Mouse (Mus musculus) heart, adult 10 weeks (tissue): ENCODE data around the gene Pdia3. TPM values are rescaled to one million over a fixed set of nuclear protein-coding genes. Genes with fewer than 3 reads are reported as not detected.

Experiments
- polyA plus RNA-seq: library from polyadenylated mRNA; stranded (reverse); fragments of 350-450 nt; fragmentation: Illumina TruSeq; extraction: RNeasy Lipid Tissue Mini Kit (QIAGEN cat#74804); gene quantifications from one replicate; pipeline ENCODE4 v1.2.3, GENCODE M21; 2014; ENCODE audit warnings: low read depth, low replicate concordance

Gene Pdia3
- 115 TPM for polyA plus RNA-seq

GRCm38 (mm10) chr2:121413387-121414042, at the start of gene Pdia3, which contains the start of gene Catsper2:
TSS of gene Pdia3 (plus strand) at chr2:121413775.
TSS of gene Catsper2 (minus strand) at chr2:121413792.

GRCm38 (mm10) chr2:121386961-121387575, 26.5 kb upstream of the Pdia3 start, which contains the start of gene Strc:
TSS of gene Strc (minus strand) at chr2:121387168.

GRCm38 (mm10) chr2:121444178-121444577, 30.6 kb downstream of the Pdia3 start, which contains the start of gene Ell3:
TSS of gene Ell3 (minus strand) at chr2:121444278.

GRCm38 (mm10) chr2:121448739-121449535, 35.4 kb downstream of the Pdia3 start, which contains the start of gene Serf2:
TSS of gene Serf2 (plus strand) at chr2:121449195.

GRCm38 (mm10) chr2:121452990-121453389, 39.4 kb downstream of the Pdia3 start, which contains the start of gene Hypk:
TSS of gene Hypk (plus strand) at chr2:121453290.

GRCm38 (mm10) chr2:121456692-121457642, 43.4 kb downstream of the Pdia3 start, which contains the start of gene Serinc4:
TSS of gene Serinc4 (minus strand) at chr2:121456781.

GRCm38 (mm10) chr2:121473301-121474179, 60.0 kb downstream of the Pdia3 start, which contains the start of gene Mfap1b:
TSS of gene Mfap1b (minus strand) at chr2:121474067.

Other genes starting within 250 kb of the Pdia3 start
- 15.4 TPM for gene Tubgcp4, start 243.1 kb upstream of the Pdia3 start, polyA plus RNA-seq
- 6.5 TPM for gene Zscan29, start 242.7 kb upstream of the Pdia3 start, polyA plus RNA-seq
- gene Trp53bp1, start 142.4 kb upstream of the Pdia3 start, polyA plus RNA-seq: 24.0 TPM
- 2.9 TPM for gene Map1a, start 124.2 kb upstream of the Pdia3 start, polyA plus RNA-seq
- gene Ppip5k1, start 58.4 kb upstream of the Pdia3 start, polyA plus RNA-seq: 70.3 TPM
- 1.8 TPM for gene Ckmt1, start 56.1 kb upstream of the Pdia3 start, polyA plus RNA-seq
- 0.21 TPM for gene Strc, start 26.6 kb upstream of the Pdia3 start, polyA plus RNA-seq
- gene Catsper2, start within 50 bp of the Pdia3 start, polyA plus RNA-seq: 5.0 TPM
- gene Ell3, start 30.5 kb downstream of the Pdia3 start, polyA plus RNA-seq: 0.26 TPM
- gene Serf2, start 35.4 kb downstream of the Pdia3 start, polyA plus RNA-seq: 543 TPM
- gene Hypk, start 39.5 kb downstream of the Pdia3 start, polyA plus RNA-seq: 17.4 TPM
- gene Serinc4, start 43.0 kb downstream of the Pdia3 start, polyA plus RNA-seq: not detected
- 39.7 TPM for gene Mfap1b, start 60.3 kb downstream of the Pdia3 start, polyA plus RNA-seq
- 33.2 TPM for gene Mfap1a, start 92.9 kb downstream of the Pdia3 start, polyA plus RNA-seq
- 1.3 TPM for gene Wdr76, start 92.9 kb downstream of the Pdia3 start, polyA plus RNA-seq